Mouse (Mus musculus) hindbrain, embryonic 12.5 days (tissue): ENCODE data around the gene Add3. TPM values are rescaled to one million over a fixed set of nuclear protein-coding genes. Genes with fewer than 3 reads are reported as not detected.

Experiments used
- ATAC-seq: fragments of 200-750 bp; cut with Nextera tagmentation; 2 replicates; pipeline ENCODE4 v1.8.0; 2017; ENCODE audit warnings: moderate TSS enrichment; ENCODE audit not compliant: low FRiP score
- H3K27ac ChIP-seq: fragments of 300-500 bp; sonication (generic); 2 replicates; pipeline ENCODE4 v1.5.1; 2016; ENCODE audit warnings: mild to moderate bottlenecking
- H3K27me3 ChIP-seq: fragments of 300-500 bp; sonication (generic); 2 replicates; pipeline ENCODE4 v1.6.1; 2016; ENCODE audit warnings: mild to moderate bottlenecking
- H3K36me3 ChIP-seq: fragments of 300-500 bp; sonication (generic); 2 replicates; pipeline ENCODE4 v1.6.1; 2016; ENCODE audit warnings: mild to moderate bottlenecking
- H3K4me1 ChIP-seq: fragments of 300-500 bp; sonication (generic); 2 replicates; pipeline ENCODE4 v1.6.1; 2016
- H3K4me2 ChIP-seq: fragments of 300-500 bp; sonication (generic); replicated peaks from 2 replicates; pipeline ENCODE4 v1.6.1; 2016; ENCODE audit warnings: mild to moderate bottlenecking
- H3K4me3 ChIP-seq: fragments of 300-500 bp; sonication (generic); 2 replicates; pipeline ENCODE4 v1.5.1; 2016; ENCODE audit warnings: mild to moderate bottlenecking
- H3K9ac ChIP-seq: fragments of 300-500 bp; sonication (generic); 2 replicates; pipeline ENCODE4 v1.6.1; 2016; ENCODE audit warnings: mild to moderate bottlenecking, moderate library complexity
- H3K9me3 ChIP-seq: fragments of 300-500 bp; sonication (generic); replicated peaks from 2 replicates; pipeline ENCODE4 v1.6.1; 2016; ENCODE audit warnings: mild to moderate bottlenecking
- WGBS: fragments of 180-500 bp; shearing (Covaris S2); methylation state at CpG from one replicate; pipeline ENCODE4 v1.1.7; 2016; 5-methylcytosine and 5-hydroxymethylcytosine counted together
- polyA plus RNA-seq: library from polyadenylated mRNA; unstranded; fragments of >200 nt; fragmentation: Nextera tagmentation; extraction: Ambion mirVana; gene quantifications from 2 replicates; pipeline ENCODE4 v1.2.1, GENCODE M21; 2016

The Add3 gene
- polyA plus RNA-seq, 1 experiment from 2014 or later, result 55.5 TPM

DNA sequence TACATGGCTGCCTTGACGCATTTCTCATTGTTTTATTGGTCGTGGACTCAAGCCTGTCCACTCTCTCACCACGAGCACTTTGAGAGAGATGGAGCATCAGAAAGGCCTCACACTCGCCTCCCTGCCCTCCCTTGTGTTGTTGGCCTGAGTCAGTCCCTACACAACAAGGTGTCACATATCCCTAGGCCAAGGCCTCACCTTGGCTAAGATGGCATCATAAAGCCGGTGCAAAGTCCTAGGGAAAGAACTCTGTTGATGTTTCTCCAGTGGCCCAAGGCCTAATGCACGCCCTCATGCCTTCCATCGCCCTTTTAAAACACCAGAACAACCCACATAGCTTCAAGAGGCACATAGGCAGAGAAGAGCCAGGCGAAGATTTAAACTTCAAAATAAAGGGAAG, 140.0 kb downstream of the Add3 start:
- Histone ChIP-seq H3K4me1 (peaks cover 24% of the 10 kb centered on the region), H3K4me2 (no peak overlapping the region), H3K27ac (no peak overlapping the region), H3K36me3 (no peaks in the 10 kb centered on the region), H3K9ac (no peak overlapping the region), H3K4me3 (no peak overlapping the region), H3K27me3 (peaks cover 2% of the 10 kb centered on the region; the same call in 1 of the 2 replicates), H3K9me3 (no peaks in the 10 kb centered on the region)
- WGBS, result 90% methylated on average over 8 of the region's 8 CpGs
- no peak for ATAC-seq

- no peaks in the 10 kb centered on the region for H3K9me3 ChIP-seq
- no peak overlapping the region for H3K9ac ChIP-seq
- 0 out of 2 replicates have a peak overlapping the region, but pooled peaks have one; percentile 17 for H3K4me2 ChIP-seq
- ATAC-seq, result no peak
- H3K36me3 ChIP-seq, result no peaks in the 10 kb centered on the region
- peaks cover 2% of the 10 kb centered on the region; the same call in 1 of the 2 replicates for H3K27me3 ChIP-seq
- no peak overlapping the region for H3K27ac ChIP-seq
- WGBS, result 55% methylated on average over 10 of the region's 10 CpGs
- H3K4me3 ChIP-seq, result no peak overlapping the region
- H3K4me1 ChIP-seq, result peaks cover 21% of the 10 kb centered on the region
Measured at GRCm38 (mm10) chr19:53282571-53282970, 142.3 kb downstream of the Add3 start.

GRCm38 (mm10) chr19:53283742-53284141, 143.5 kb downstream of the Add3 start:
- Histone ChIP-seq H3K27ac (no peak overlapping the region), H3K4me1 (peaks cover 21% of the 10 kb centered on the region), H3K4me2 (no peak overlapping the region), H3K9me3 (no peaks in the 10 kb centered on the region), H3K27me3 (peaks cover 2% of the 10 kb centered on the region; the same call in 1 of the 2 replicates), H3K9ac (no peak overlapping the region), H3K4me3 (no peak overlapping the region), H3K36me3 (no peaks in the 10 kb centered on the region)
- WGBS, result 90% methylated on average over 7 of the region's 7 CpGs
- no peak for ATAC-seq

DNA sequence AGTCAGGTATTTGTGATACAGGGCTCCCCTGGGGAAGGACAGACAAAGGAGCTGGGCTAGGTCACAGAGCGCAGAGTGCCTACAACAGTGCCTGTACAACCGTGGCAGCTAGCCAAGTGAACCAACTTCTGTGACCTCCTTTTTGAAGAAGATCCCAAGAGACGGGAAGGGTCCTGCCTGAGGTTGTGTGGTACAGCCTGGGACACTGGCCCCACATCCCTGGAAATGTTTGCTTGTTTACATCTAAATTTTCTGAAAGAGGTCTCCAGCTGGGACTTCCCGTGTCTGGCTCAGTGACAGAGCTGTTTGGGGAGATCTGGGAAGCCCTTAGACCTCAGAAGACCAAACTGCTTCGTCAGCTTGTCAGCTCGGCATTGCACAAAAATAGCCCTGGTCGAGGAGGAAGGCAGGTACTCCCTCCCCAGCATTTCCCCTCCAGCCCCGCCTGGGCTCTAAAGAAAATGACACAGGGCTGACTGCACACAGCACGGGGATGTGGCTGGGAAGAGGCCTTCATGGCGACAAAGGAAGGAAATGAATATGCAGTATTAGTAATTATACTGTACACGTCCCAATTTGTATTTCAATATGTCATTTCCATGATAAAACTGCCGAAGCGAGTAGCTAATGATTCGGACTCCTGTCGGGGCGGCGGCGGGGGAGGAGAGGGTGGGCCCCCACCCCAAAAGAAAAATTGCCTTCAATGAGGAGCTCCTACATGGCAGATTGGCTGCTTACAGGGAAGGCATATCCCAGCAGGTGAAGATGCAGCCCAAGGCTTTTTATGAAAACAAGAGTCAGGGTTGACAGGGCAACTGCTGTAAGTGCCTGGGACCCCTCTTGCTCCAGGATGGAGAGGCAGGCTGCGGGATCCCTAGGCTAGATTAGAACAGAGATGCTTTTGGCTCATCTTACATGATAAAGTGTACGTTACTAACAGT, 144.3 kb downstream of the Add3 start:
- WGBS, result 25% methylated on average over 20 of the region's 20 CpGs
- H3K27ac ChIP-seq, result peak overlapping the region; percentile 35; the same call in 1 of the 2 replicates

DNA sequence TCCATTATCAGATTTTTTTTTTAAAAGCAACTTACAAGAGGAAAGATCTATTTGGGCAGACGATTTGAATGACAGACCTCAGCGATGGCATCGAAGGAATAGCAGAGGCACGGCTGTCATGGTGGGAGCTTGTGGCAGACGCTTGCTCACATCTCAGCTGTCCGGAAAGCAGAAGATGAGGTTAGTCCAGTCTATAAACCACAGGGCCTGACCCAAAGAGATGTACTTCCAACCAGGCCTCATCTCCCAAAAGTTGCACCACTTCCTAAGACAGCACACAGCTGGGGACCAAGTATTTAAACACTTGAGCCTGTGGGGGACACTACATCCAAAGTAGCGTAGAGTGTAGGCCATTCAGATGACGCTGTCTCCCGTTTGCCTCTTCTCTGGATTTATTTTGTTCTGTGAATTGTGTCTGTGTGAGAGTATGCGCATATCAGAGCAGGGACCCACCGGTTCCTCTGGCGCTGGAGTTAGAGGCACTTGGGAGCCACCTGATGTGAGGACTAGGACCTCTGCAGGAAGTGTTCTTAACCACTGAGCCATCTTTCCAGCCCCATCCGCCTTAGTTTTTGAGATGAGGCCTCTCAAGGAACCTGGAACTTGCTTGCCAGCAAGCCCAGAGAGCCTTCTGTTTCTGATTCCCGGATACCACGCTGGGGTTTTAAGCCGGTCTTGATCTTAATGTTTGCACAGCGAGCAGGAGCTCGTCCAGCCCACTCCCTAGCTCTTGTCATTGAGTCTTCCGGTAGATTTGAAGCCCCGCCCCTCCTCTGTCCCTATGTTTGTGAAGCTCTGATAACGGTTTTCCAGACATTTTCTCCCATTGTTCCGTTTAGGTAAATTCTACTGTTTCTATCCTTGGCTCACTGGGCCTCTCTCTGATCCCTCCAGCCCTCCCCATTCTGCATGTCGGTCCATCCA, 156.3 kb downstream of the Add3 start:
- H3K27ac ChIP-seq, result no peak overlapping the region
- no peaks in the 10 kb centered on the region for H3K27me3 ChIP-seq
- H3K4me3 ChIP-seq, result no peak overlapping the region
- no peak for ATAC-seq
- no peaks in the 10 kb centered on the region for H3K36me3 ChIP-seq
- no peak overlapping the region for H3K9ac ChIP-seq
- H3K4me1 ChIP-seq, result no peaks in the 10 kb centered on the region
- H3K4me2 ChIP-seq, result no peak overlapping the region
- 70% methylated on average over 23 of the region's 23 CpGs for WGBS
- H3K9me3 ChIP-seq, result no peaks in the 10 kb centered on the region

More for the DNA sequence above, 144.3 kb downstream of the Add3 start:
- no peaks in the 10 kb centered on the region for H3K9me3 ChIP-seq
- H3K27me3 ChIP-seq, result peaks cover 7% of the 10 kb centered on the region
- H3K36me3 ChIP-seq, result no peaks in the 10 kb centered on the region
- peak overlapping the region; percentile 31 for H3K4me2 ChIP-seq
- peak overlapping the region; percentile 2; the same call in 1 of the 2 replicates for H3K9ac ChIP-seq
- peaks cover 21% of the 10 kb centered on the region for H3K4me1 ChIP-seq
- H3K4me3 ChIP-seq, result no peak overlapping the region
- ATAC-seq, result peak; percentile 76

Other genes with a start within 250 kb of the Add3 start
- 159 and 166 TPM in 2 replicates for gene Xpnpep1, start 100.2 kb upstream of the Add3 start, polyA plus RNA-seq
- gene Mxi1, start 170.1 kb downstream of the Add3 start, polyA plus RNA-seq, result 76.2 and 78.4 TPM in 2 replicates
- not detected in 2 replicates for gene Gm10197, start 231.3 kb downstream of the Add3 start, polyA plus RNA-seq